20 mouse cellular contexts compared by ENCODE assay signal in the genomic region with DNA sequence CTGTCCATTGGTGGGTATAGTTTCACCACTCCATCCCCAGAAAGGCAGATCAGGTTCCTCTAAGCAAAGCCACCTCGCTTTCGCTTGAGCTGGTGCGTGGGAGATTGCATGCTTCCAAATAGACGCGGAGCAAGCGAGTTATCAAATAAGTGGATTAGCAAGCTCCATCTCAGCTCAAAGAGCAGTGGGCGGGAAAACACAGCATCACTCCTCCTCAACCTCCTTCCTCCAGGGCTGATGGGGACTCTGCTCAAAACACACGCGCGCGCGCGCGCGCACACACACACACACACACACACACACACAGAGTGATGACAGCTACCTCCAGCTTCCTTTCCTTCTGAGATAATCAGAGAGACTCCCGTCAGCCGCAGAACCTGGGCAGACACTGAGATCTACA. TPM values are rescaled to one million over a fixed set of nuclear protein-coding genes. Genes with fewer than 3 reads are reported as not detected.
DNase-seq lines count a peak whose midpoint lies in the region; ATAC-seq and TF ChIP-seq lines count a peak whose summit lies in the region.
"Had no signal": no experiment of that assay in that cellular context is flagged by ENCODE, and none has a peak within 500 bp of the region (broad histone marks: within the 10 kb centered on the region; RNA-seq: fewer than 3 reads in every experiment).

No protein-coding gene starts in this region.

- H3K4me2 ChIP-seq in kidney, postnatal 0 days (ENCODE audit: low read length): no peak overlapping the region
- H3K4me2 ChIP-seq in midbrain, embryonic 14.5 days (ENCODE audit: low read length): no peak overlapping the region
- H3K4me2 ChIP-seq: embryonic facial prominence, embryonic 15.5 days; heart, embryonic 13.5 days; hindbrain, embryonic 15.5 days; liver, embryonic 13.5 days; lung, embryonic 15.5 days; midbrain, embryonic 15.5 days had no signal

- H3K4me3 ChIP-seq in kidney, postnatal 0 days (replicated peaks; ENCODE audit: low read depth, low read length): no peak overlapping the region
- H3K4me3 ChIP-seq in midbrain, embryonic 14.5 days (replicated peaks; ENCODE audit: low read depth, low read length): no peak overlapping the region
- no peak overlapping the region for H3K4me3 ChIP-seq in midbrain, embryonic 10.5 days
- H3K4me3 ChIP-seq in left cerebral cortex, adult 2 months: no peak overlapping the region
- H3K4me3 ChIP-seq: embryonic facial prominence, embryonic 15.5 days; forebrain, embryonic 10.5 days; heart, embryonic 13.5 days; hindbrain, embryonic 15.5 days; liver, embryonic 13.5 days; lung, embryonic 15.5 days; midbrain, embryonic 15.5 days had no signal

- ATAC-seq in kidney, postnatal 0 days (replicated peaks; ENCODE audit: low FRiP score, low read depth): no peak
- ATAC-seq in midbrain, embryonic 14.5 days (ENCODE audit: low FRiP score, low TSS enrichment): no peak
- ATAC-seq: intestine, postnatal 0 days; midbrain, embryonic 15.5 days had no signal

- no peaks in the 10 kb centered on the region for H3K36me3 ChIP-seq in kidney, postnatal 0 days (ENCODE audit: insufficient read depth, low read length)
- no peaks in the 10 kb centered on the region for H3K36me3 ChIP-seq in midbrain, embryonic 14.5 days (ENCODE audit: control insufficient read depth, insufficient read depth, low read length)
- H3K36me3 ChIP-seq in midbrain, embryonic 10.5 days: peaks cover 7% of the 10 kb centered on the region; the same call in 1 of the 2 replicates
- H3K36me3 ChIP-seq: embryonic facial prominence, embryonic 15.5 days; heart, embryonic 13.5 days; hindbrain, embryonic 15.5 days; liver, embryonic 13.5 days; lung, embryonic 15.5 days; midbrain, embryonic 15.5 days had no signal

- intact Hi-C loops in left cerebral cortex, adult 2 months (cut with DNase I): loop anchor here (2.0 to 5.0 kb wide), 2 partner anchors 39 to 228 kb away; no protein-coding TSS in a partner anchor

- TF ChIP-seq CTCF in kidney, postnatal 0 days (IDR thresholded peaks at IDR 0.05; ENCODE audit: low read depth): no peak
- no peak for TF ChIP-seq CTCF in left cerebral cortex, adult 2 months (IDR thresholded peaks at IDR 0.05)

- DNase-seq in kidney, postnatal 0 days (ENCODE audit: low spot score): peak; percentile 45
- DNase-seq in kidney, postnatal 14 days: no peak
- peak; percentile 54 for DNase-seq in midbrain, embryonic 14.5 days
- DNase-seq in midbrain, embryonic 10.5 days (ENCODE audit: low spot score): no peak
- peak; percentile 60 to 70 for DNase-seq in left cerebral cortex, adult 2 months (ENCODE audit: extremely low spot score in 1 of 2, low spot score in 2 of 2)
- peak; percentile 70 for DNase-seq in right cerebral cortex, postnatal 25 days
- no peak for DNase-seq in urinary bladder, postnatal 4 days (ENCODE audit: low spot score in 2 of 2)
- DNase-seq in ovary, postnatal 14 days (ENCODE audit: low spot score): no peak
- DNase-seq: adrenal gland, postnatal 10 days; cerebellum, adult 9-10 months; heart, adult 11 months; heart, postnatal 36 days; liver, embryonic 13.5 days had no signal

- no peak overlapping the region for H3K27ac ChIP-seq in kidney, postnatal 0 days
- no peak overlapping the region for H3K27ac ChIP-seq in midbrain, embryonic 14.5 days (replicated peaks; ENCODE audit: low read depth, low read length)
- H3K27ac ChIP-seq in midbrain, embryonic 10.5 days (replicated peaks): no peak overlapping the region
- peak overlapping the region; percentile 32; the same call in 1 of the 2 replicates for H3K27ac ChIP-seq in left cerebral cortex, adult 2 months
- H3K27ac ChIP-seq: embryonic facial prominence, embryonic 15.5 days; forebrain, embryonic 10.5 days; heart, embryonic 13.5 days; hindbrain, embryonic 15.5 days; liver, embryonic 13.5 days; lung, embryonic 15.5 days; midbrain, embryonic 15.5 days had no signal

- H3K4me1 ChIP-seq in kidney, postnatal 0 days (replicated peaks; ENCODE audit: insufficient read depth, low read length): no peaks in the 10 kb centered on the region
- H3K4me1 ChIP-seq in midbrain, embryonic 14.5 days (ENCODE audit: control insufficient read depth, insufficient read depth, low read length): 0 out of 2 replicates have a peak, but pooled peaks cover 5% of the 10 kb centered on the region
- H3K4me1 ChIP-seq in midbrain, embryonic 10.5 days: peaks cover 14% of the 10 kb centered on the region
- H3K4me1 ChIP-seq: heart, embryonic 13.5 days; hindbrain, embryonic 15.5 days; liver, embryonic 13.5 days; lung, embryonic 15.5 days; midbrain, embryonic 15.5 days had no signal

- no peak overlapping the region for H3K9ac ChIP-seq in kidney, postnatal 0 days (ENCODE audit: low read depth, low read length)
- H3K9ac ChIP-seq in midbrain, embryonic 14.5 days (replicated peaks; ENCODE audit: low read length): no peak overlapping the region
- H3K9ac ChIP-seq: embryonic facial prominence, embryonic 15.5 days; heart, embryonic 13.5 days; hindbrain, embryonic 15.5 days; liver, embryonic 13.5 days; lung, embryonic 15.5 days; midbrain, embryonic 15.5 days had no signal

- no peaks in the 10 kb centered on the region for H3K27me3 ChIP-seq in kidney, postnatal 0 days (ENCODE audit: insufficient read depth, low read length)
- H3K27me3 ChIP-seq in midbrain, embryonic 14.5 days (ENCODE audit: control insufficient read depth, insufficient read depth, low read length): no peaks in the 10 kb centered on the region
- 0 out of 2 replicates have a peak, but pooled peaks cover 9% of the 10 kb centered on the region for H3K27me3 ChIP-seq in midbrain, embryonic 10.5 days (ENCODE audit: low read depth, poor library complexity, severe bottlenecking)
- H3K27me3 ChIP-seq: hindbrain, embryonic 15.5 days; lung, embryonic 15.5 days; midbrain, embryonic 15.5 days had no signal

- whole genome bisulfite sequencing in kidney, postnatal 0 days: 62% methylated on average over 17 of the region's 17 CpGs
- WGBS in midbrain, embryonic 14.5 days: 60% methylated on average over 17 of the region's 17 CpGs
- 76% methylated on average over 17 of the region's 17 CpGs for WGBS in midbrain, embryonic 10.5 days

- H3K9me3 ChIP-seq in kidney, postnatal 0 days (replicated peaks; ENCODE audit: low read length): no peaks in the 10 kb centered on the region
- H3K9me3 ChIP-seq in midbrain, embryonic 14.5 days (ENCODE audit: control insufficient read depth, low read length): no peaks in the 10 kb centered on the region
- no peaks in the 10 kb centered on the region for H3K9me3 ChIP-seq in midbrain, embryonic 10.5 days (replicated peaks)
- H3K9me3 ChIP-seq: embryonic facial prominence, embryonic 15.5 days; forebrain, embryonic 10.5 days; heart, embryonic 13.5 days; hindbrain, embryonic 15.5 days; liver, embryonic 13.5 days; lung, embryonic 15.5 days; midbrain, embryonic 15.5 days had no signal

RNA-seq across cellular contexts. Expression of a gene that starts 13.5 kb away (rescaled TPM):
- 2.4 TPM in 2 replicates for polyA plus RNA-seq in kidney, postnatal 0 days (2015; fragmentation: Nextera tagmentation; extraction: Ambion mirVana)
- polyA plus RNA-seq in midbrain, embryonic 14.5 days (2014; fragmentation: Nextera tagmentation; extraction: Ambion mirVana): 9.8 and 15.9 TPM in 2 replicates
- 1.6 and 2.8 TPM in 2 replicates for polyA plus RNA-seq in midbrain, embryonic 10.5 days (2016; fragmentation: Nextera tagmentation; extraction: Ambion mirVana)
- 10 to 100 TPM; 82.4 to 90.1 TPM for total RNA-seq in left cerebral cortex, adult 2 months (2021)
- polyA plus RNA-seq: liver, embryonic 13.5 days had no signal

Comparison
In these comparisons a context has a peak if more than half of its experiments do, and no peak if none do; other contexts are left out.
1. DNase-seq: peak in kidney, postnatal 0 days (single experiment), midbrain, embryonic 14.5 days (single experiment), left cerebral cortex, adult 2 months (2 of 2) and right cerebral cortex, postnatal 25 days (single experiment); none in kidney, postnatal 14 days (single experiment), midbrain, embryonic 10.5 days (single experiment), urinary bladder, postnatal 4 days (0 of 2) and ovary, postnatal 14 days (single experiment).